Mouse (Mus musculus) hindbrain, embryonic 12.5 days (tissue): ENCODE measurements around the gene Fer. TPM values are rescaled to one million over a fixed set of nuclear protein-coding genes. Genes with fewer than 3 reads are reported as not detected.

Experiments
- ATAC-seq: fragments of 200-750 bp; cut with Nextera tagmentation; 2 replicates; pipeline ENCODE4 v1.8.0; 2017; ENCODE audit warnings: moderate TSS enrichment; ENCODE audit not compliant: low FRiP score
- H3K27ac ChIP-seq: fragments of 300-500 bp; sonication (generic); 2 replicates; pipeline ENCODE4 v1.5.1; 2016; ENCODE audit warnings: mild to moderate bottlenecking
- H3K27me3 ChIP-seq: fragments of 300-500 bp; sonication (generic); 2 replicates; pipeline ENCODE4 v1.6.1; 2016; ENCODE audit warnings: mild to moderate bottlenecking
- H3K36me3 ChIP-seq: fragments of 300-500 bp; sonication (generic); 2 replicates; pipeline ENCODE4 v1.6.1; 2016; ENCODE audit warnings: mild to moderate bottlenecking
- H3K4me1 ChIP-seq: fragments of 300-500 bp; sonication (generic); 2 replicates; pipeline ENCODE4 v1.6.1; 2016
- H3K4me2 ChIP-seq: fragments of 300-500 bp; sonication (generic); replicated peaks from 2 replicates; pipeline ENCODE4 v1.6.1; 2016; ENCODE audit warnings: mild to moderate bottlenecking
- H3K4me3 ChIP-seq: fragments of 300-500 bp; sonication (generic); 2 replicates; pipeline ENCODE4 v1.5.1; 2016; ENCODE audit warnings: mild to moderate bottlenecking
- H3K9ac ChIP-seq: fragments of 300-500 bp; sonication (generic); 2 replicates; pipeline ENCODE4 v1.6.1; 2016; ENCODE audit warnings: mild to moderate bottlenecking, moderate library complexity
- H3K9me3 ChIP-seq: fragments of 300-500 bp; sonication (generic); replicated peaks from 2 replicates; pipeline ENCODE4 v1.6.1; 2016; ENCODE audit warnings: mild to moderate bottlenecking
- WGBS: fragments of 180-500 bp; shearing (Covaris S2); methylation state at CpG from one replicate; pipeline ENCODE4 v1.1.7; 2016; 5-methylcytosine and 5-hydroxymethylcytosine counted together
- polyA plus RNA-seq: library from polyadenylated mRNA; unstranded; fragments of >200 nt; fragmentation: Nextera tagmentation; extraction: Ambion mirVana; gene quantifications from 2 replicates; pipeline ENCODE4 v1.2.1, GENCODE M21; 2016

The Fer gene
- polyA plus RNA-seq, 1 experiment from 2014 or later: 33.1 TPM

DNA sequence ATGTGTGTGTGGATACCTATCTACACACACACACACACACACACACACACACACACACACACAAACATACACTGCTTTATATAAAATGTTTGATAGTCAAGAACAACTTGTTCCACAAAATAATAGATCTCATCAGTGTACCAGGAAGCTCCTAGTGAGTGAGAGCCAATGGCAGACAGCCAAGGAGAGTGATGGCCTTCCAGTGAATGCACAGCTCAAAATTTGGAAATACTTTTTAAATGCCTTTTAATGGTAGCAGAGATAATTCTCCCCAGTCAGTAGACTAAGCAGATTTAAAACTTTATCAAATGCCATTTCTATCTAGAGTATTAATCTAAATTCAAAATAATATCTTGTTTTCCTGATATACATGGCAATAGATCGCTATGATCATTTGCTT, 133.1 kb downstream of the Fer start:
- Histone ChIP-seq H3K4me2 (no peak overlapping the region), H3K4me3 (no peak overlapping the region), H3K9ac (no peak overlapping the region), H3K27ac (no peak overlapping the region), H3K4me1 (no peaks in the 10 kb centered on the region), H3K27me3 (no peaks in the 10 kb centered on the region), H3K36me3 (no peaks in the 10 kb centered on the region), H3K9me3 (no peaks in the 10 kb centered on the region)
- ATAC-seq: no peak
- WGBS: 89% methylated on average over 1 of the region's 1 CpGs

DNA sequence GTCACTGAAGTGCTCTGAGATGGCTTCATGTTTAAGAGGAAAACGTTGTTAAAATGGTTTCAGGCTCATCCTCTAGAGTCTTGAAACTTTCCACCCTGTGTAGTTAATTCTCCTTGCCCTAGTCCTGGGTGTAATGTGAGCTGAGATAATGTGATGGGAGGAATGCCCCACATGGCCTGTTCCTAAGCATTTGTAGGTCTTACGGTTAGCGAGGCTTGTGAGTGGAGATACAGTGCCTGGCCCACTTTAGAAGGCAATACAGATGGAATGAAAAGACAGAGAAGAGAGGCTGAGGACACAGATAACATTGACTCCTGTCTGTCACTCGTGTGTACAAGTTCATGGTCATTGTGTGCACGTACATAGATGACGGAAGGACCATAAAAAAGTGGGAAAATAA, 134.8 kb downstream of the Fer start:
- no peak overlapping the region for H3K27ac ChIP-seq
- no peak overlapping the region for H3K4me2 ChIP-seq
- no peaks in the 10 kb centered on the region for H3K36me3 ChIP-seq
- no peaks in the 10 kb centered on the region for H3K9me3 ChIP-seq
- H3K27me3 ChIP-seq: no peaks in the 10 kb centered on the region
- WGBS: 89% methylated on average over 6 of the region's 6 CpGs
- ATAC-seq: no peak
- H3K4me3 ChIP-seq: no peak overlapping the region
- H3K4me1 ChIP-seq: no peaks in the 10 kb centered on the region
- H3K9ac ChIP-seq: no peak overlapping the region

DNA sequence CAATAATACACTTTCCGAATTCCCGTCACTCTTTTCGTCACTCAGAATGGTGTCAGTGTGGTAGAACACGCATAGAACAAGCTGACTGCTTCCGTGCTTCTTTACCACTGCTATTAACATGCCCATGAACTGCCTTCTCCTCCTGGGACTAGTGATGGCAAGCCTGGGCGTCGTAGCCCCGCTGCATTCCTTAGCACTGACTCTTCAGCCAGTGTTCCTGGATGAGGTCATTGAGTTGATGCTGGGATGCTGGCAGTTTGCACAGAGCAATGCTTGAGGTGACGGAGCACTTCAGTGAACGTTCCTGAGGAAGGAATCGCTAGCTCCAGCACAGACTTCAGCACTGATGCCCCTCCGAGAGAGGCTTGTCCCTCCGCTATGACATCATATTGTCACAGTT, 140.6 kb downstream of the Fer start:
- Histone ChIP-seq H3K27ac (no peak overlapping the region), H3K9me3 (no peaks in the 10 kb centered on the region), H3K9ac (no peak overlapping the region), H3K27me3 (no peaks in the 10 kb centered on the region), H3K36me3 (no peaks in the 10 kb centered on the region), H3K4me1 (no peaks in the 10 kb centered on the region), H3K4me3 (no peak overlapping the region), H3K4me2 (no peak overlapping the region)
- WGBS: 85% methylated on average over 13 of the region's 13 CpGs
- ATAC-seq: no peak

DNA sequence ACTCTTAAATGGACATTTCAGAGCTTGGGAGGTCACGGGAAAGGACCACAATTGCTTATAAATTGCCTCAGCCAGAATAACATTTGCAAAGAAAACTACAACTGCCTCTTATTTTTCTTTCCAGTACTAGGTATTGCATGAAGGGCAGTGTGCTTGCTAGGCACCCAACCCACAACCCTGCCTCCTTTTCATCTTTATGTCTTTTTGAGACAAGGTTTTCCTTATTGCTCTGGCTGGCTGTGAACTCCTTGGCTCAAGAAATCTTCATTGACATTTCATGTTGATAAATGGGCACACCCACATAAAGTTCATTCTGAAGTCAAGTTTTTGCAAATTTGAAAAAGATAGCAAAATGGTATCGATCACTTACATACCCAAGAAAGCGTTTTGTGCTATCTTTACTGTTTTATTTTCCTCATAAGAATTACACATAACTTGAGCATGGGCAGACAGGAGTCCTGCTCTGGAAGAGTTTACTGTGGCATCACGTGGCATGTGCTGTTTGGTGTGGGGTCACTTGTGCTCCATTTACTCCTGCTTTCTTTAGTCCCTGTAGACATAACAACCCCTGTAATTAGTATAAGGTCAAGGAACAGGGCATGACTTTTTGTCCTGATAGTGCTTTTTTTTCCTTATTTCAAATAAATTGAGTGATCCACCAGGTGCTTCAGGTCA, 142.8 kb downstream of the Fer start:
- WGBS: 86% methylated on average over 4 of the region's 4 CpGs
- no peak overlapping the region for H3K4me3 ChIP-seq
- H3K36me3 ChIP-seq: no peaks in the 10 kb centered on the region
- H3K4me1 ChIP-seq: no peaks in the 10 kb centered on the region
- no peak overlapping the region for H3K4me2 ChIP-seq
- no peaks in the 10 kb centered on the region for H3K27me3 ChIP-seq
- no peak overlapping the region for H3K27ac ChIP-seq
- no peak for ATAC-seq
- no peak overlapping the region for H3K9ac ChIP-seq
- H3K9me3 ChIP-seq: no peaks in the 10 kb centered on the region

DNA sequence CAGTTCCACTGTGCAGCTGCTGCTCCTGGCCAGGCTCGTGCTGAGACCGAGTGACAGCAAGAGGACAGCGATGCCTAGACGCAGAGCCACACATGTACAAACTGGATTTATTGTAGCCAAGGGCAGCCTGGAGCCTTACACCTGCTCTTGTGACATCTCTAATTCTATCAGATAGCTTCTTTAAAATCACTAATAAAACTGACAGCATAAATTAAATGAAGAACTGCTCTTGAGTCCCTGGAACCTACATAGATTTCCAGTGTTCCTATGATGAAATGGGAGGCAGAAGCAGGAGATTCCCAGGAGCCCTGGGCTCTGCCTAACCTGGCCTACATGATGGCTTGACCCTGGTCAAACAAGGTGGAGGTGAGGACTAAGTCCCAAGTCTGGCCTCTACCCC, 153.7 kb downstream of the Fer start:
- H3K9me3 ChIP-seq: no peaks in the 10 kb centered on the region
- H3K27me3 ChIP-seq: no peaks in the 10 kb centered on the region
- H3K4me1 ChIP-seq: no peaks in the 10 kb centered on the region
- no peak overlapping the region for H3K4me2 ChIP-seq
- H3K9ac ChIP-seq: no peak overlapping the region
- no peak overlapping the region for H3K4me3 ChIP-seq
- 93% methylated on average over 4 of the region's 4 CpGs for WGBS
- no peak for ATAC-seq
- H3K27ac ChIP-seq: no peak overlapping the region
- no peaks in the 10 kb centered on the region for H3K36me3 ChIP-seq

DNA sequence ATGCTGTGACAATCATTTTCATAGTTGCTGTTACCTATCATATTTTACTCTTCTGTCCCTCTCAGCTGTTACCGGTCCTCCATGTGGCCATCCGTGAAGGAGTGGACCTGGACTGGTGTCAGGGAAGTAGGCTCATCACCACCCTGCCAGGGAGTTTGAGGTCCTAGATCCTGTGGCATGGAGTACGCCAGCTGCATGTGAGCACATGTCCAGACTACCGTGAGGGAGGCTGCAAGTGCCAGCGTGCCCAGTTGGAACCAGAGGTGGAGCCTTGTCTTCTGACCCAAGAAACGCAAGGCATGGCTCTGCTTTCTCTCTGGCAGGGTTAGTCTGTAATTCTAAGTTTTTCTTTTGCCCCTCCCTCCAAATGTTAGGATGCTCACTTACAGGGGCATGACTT, 155.4 kb downstream of the Fer start:
- Histone ChIP-seq H3K9me3 (no peaks in the 10 kb centered on the region), H3K4me2 (no peak overlapping the region), H3K4me1 (no peaks in the 10 kb centered on the region), H3K4me3 (no peak overlapping the region), H3K27me3 (no peaks in the 10 kb centered on the region), H3K36me3 (no peaks in the 10 kb centered on the region), H3K9ac (no peak overlapping the region), H3K27ac (no peak overlapping the region)
- ATAC-seq: no peak
- 95% methylated on average over 6 of the region's 6 CpGs for WGBS

DNA sequence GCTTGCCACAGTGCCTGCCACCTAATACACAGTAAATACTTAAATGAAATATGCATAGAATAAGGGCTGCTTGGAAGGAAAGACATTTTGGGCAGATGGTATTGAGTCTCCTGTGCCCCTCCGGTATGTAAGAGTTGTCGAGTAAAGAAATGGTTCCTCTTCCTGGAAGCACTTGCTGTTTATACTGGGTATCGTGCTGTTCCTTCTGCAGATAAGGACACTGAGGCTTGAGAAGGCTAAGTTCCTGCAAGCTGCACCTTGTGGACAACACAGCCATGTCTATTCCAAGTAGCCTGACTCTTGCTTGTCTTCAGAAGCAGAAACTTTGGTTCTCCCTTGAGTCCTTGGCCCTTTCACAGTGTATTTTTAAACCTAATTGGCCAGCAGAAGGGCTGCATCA, 156.0 kb downstream of the Fer start:
- H3K4me1 ChIP-seq: no peaks in the 10 kb centered on the region
- no peaks in the 10 kb centered on the region for H3K36me3 ChIP-seq
- H3K9ac ChIP-seq: no peak overlapping the region
- 86% methylated on average over 3 of the region's 3 CpGs for WGBS
- no peaks in the 10 kb centered on the region for H3K9me3 ChIP-seq
- no peak overlapping the region for H3K4me3 ChIP-seq
- H3K27me3 ChIP-seq: no peaks in the 10 kb centered on the region
- H3K27ac ChIP-seq: no peak overlapping the region
- H3K4me2 ChIP-seq: no peak overlapping the region
- ATAC-seq: no peak

DNA sequence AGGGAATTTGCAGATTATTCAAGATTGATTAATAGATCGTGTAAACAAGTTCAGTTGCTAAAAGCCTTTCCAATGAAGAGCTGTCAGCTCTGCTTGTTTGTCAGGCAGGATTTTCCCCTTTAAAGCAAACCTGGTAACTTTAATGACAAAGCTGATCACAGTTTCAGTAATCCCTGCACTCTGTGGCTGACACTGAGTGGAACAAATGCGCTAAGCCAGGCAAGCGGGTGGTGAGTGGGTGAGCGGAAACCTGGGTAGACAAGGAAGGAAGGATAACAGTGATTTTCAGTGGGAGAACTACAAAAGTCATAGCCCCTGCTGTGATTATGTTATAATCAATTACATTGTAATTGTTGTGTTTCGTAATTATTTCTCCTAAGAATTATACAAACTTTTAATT, 156.8 kb downstream of the Fer start:
- ATAC-seq: no peak
- Histone ChIP-seq H3K4me2 (no peak overlapping the region), H3K27ac (no peak overlapping the region), H3K4me3 (no peak overlapping the region), H3K9ac (no peak overlapping the region), H3K36me3 (no peaks in the 10 kb centered on the region), H3K9me3 (no peaks in the 10 kb centered on the region), H3K27me3 (no peaks in the 10 kb centered on the region), H3K4me1 (no peaks in the 10 kb centered on the region)
- 83% methylated on average over 5 of the region's 5 CpGs for WGBS

DNA sequence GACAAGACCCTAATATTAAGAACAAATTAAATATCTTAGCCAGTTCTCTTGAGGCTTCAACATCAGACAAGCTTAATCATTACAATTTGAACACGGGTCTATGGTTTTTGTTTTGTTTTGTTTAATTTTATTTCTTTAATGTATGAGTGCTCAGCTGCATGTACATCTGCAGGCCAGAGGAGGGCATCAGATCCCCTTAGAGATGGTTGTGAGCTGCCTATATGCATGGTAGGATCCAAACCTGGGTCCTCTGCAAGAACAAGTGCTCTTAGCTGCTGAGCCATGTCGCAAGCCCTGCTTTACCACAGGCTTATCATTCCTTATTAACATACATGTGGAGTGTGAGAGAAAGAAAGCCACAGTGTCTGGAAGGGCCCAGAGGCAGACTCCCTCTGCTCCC, 163.6 kb downstream of the Fer start:
- Histone ChIP-seq H3K4me1 (no peaks in the 10 kb centered on the region), H3K4me3 (no peak overlapping the region), H3K27ac (no peak overlapping the region), H3K36me3 (0 out of 2 replicates have a peak, but pooled peaks cover 3% of the 10 kb centered on the region), H3K27me3 (no peaks in the 10 kb centered on the region), H3K9me3 (no peaks in the 10 kb centered on the region), H3K9ac (no peak overlapping the region), H3K4me2 (no peak overlapping the region)
- WGBS: 77% methylated on average over 2 of the region's 2 CpGs
- no peak for ATAC-seq

DNA sequence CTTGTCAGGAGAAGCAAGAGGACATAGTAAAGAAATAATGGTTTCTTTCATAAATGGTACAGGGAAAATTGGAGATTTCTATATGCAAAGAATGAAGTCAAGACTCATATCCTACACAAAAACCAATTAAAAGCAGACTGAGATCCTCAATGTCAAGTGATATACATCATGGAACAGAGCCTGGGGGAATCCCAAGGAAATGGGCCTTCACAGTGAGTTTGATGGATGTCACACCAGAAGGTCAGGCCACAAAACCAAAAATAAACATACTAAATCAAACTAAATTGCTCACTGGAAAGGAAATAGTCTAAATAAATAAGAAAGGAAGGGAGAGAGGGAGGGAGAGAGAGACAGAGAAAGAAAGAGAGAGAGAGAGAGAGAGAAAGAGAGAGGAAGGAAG, 178.9 kb downstream of the Fer start:
- no peak for ATAC-seq

DNA sequence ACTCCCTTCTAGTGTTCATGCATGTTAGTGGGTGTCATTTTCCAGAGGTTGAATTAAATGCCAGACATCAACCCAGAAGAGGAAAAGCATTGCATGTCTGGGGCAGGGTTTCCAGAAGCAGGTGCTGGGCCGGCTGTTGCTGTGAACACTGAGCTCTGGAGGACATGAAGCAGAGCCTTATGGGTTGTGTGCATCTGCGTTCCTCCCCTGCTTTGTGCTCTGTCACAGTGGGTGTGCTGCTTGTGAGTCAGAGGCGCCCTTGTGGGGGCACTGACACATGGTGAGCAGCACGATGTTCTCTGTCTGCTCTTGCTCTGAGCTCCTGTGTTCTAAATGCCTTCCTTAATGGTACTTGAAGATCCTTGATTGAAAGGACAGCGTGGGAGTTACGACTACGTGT, 182.5 kb downstream of the Fer start:
- Histone ChIP-seq H3K4me2 (no peak overlapping the region), H3K4me1 (0 out of 2 replicates have a peak, but pooled peaks cover 5% of the 10 kb centered on the region), H3K27me3 (no peaks in the 10 kb centered on the region), H3K36me3 (no peaks in the 10 kb centered on the region), H3K9ac (no peak overlapping the region), H3K4me3 (no peak overlapping the region), H3K27ac (no peak overlapping the region), H3K9me3 (no peaks in the 10 kb centered on the region)
- ATAC-seq: no peak
- WGBS: 57% methylated on average over 7 of the region's 7 CpGs

More for the DNA sequence above, 178.9 kb downstream of the Fer start:
- no peak overlapping the region for H3K4me3 ChIP-seq
- no peak overlapping the region for H3K4me2 ChIP-seq
- H3K9me3 ChIP-seq: no peaks in the 10 kb centered on the region
- H3K4me1 ChIP-seq: 0 out of 2 replicates have a peak, but pooled peaks cover 5% of the 10 kb centered on the region
- no peak overlapping the region for H3K27ac ChIP-seq
- no peak overlapping the region for H3K9ac ChIP-seq
- no peaks in the 10 kb centered on the region for H3K27me3 ChIP-seq
- H3K36me3 ChIP-seq: peaks cover 3% of the 10 kb centered on the region; the same call in 1 of the 2 replicates

DNA sequence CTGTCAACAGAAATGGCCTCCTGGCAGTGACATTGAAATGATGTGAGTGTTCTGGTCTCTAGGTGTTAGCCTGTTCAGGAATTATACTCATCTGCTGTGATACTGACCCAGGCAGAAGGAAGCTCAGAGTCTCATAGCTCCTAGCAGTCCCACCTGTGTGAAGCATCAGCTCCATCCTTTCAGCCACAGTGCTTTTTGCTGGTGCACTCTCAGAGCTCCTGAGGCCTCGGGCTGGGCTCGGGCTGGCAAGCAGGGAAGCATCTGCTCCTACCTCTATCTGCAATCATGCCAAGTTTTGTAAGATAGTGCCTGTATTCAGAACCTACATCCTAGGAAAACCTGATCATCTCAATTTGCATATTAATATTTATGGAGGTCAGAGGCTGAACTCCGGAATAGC, 183.7 kb downstream of the Fer start:
- H3K9ac ChIP-seq: no peak overlapping the region
- 0 out of 2 replicates have a peak, but pooled peaks cover 5% of the 10 kb centered on the region for H3K4me1 ChIP-seq
- no peak overlapping the region for H3K4me2 ChIP-seq
- 90% methylated on average over 3 of the region's 3 CpGs for WGBS
- no peaks in the 10 kb centered on the region for H3K27me3 ChIP-seq
- no peak for ATAC-seq
- no peak overlapping the region for H3K27ac ChIP-seq
- H3K4me3 ChIP-seq: no peak overlapping the region
- no peaks in the 10 kb centered on the region for H3K36me3 ChIP-seq
- H3K9me3 ChIP-seq: no peaks in the 10 kb centered on the region

DNA sequence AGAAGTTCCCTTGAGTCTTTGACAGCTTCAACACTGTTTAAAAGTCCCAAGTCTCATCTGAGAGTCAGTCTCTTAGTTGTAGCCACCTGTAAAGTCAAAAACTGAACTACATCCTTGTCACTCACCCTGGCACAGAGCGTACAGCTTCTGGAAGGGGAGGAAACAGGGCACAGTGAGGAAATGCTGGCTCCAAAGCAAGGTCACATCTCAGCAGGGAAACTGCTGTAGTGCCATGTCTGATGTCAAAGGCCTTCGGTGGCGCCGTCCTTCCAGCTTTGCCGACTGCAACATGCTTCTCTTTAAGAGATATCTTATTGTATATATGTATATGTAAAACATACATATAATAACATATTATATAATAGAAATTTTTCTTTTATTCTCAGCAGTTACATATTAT, 188.0 kb downstream of the Fer start:
- H3K9me3 ChIP-seq: no peaks in the 10 kb centered on the region
- no peak overlapping the region for H3K4me3 ChIP-seq
- H3K4me2 ChIP-seq: no peak overlapping the region
- H3K4me1 ChIP-seq: no peaks in the 10 kb centered on the region
- no peak overlapping the region for H3K27ac ChIP-seq
- ATAC-seq: no peak
- no peaks in the 10 kb centered on the region for H3K27me3 ChIP-seq
- WGBS: 60% methylated on average over 5 of the region's 5 CpGs
- H3K36me3 ChIP-seq: no peaks in the 10 kb centered on the region
- H3K9ac ChIP-seq: no peak overlapping the region
